Mouse (Mus musculus) layer of hippocampus, postnatal 25 days (tissue): ENCODE data around the gene Tnfsf14. TPM values are rescaled to one million over a fixed set of nuclear protein-coding genes. Genes with fewer than 3 reads are reported as not detected.

ENCODE experiments used
- DNase-seq, 2 experiments: peaks; one replicate each; pipeline ENCODE4 v3.0.0; 2022; ENCODE audit warnings: mixed read lengths in 2 of 2, low spot score in 1 of 2; ENCODE audit errors: extremely low spot score in 1 of 2
- total RNA-seq, 2 experiments: library from RNA; stranded (reverse); gene quantifications; 2 replicates each; pipeline ENCODE4 v1.2.3; 2021

Tnfsf14 gene
- total RNA-seq, 2 experiments from 2014 or later, result not detected

GRCm38 (mm10) chr17:57207938-57208337 is 14.0 kb upstream of the Tnfsf14 start:
- no peak for DNase-seq

GRCm38 (mm10) chr17:57201841-57202724 is 8.1 kb upstream of the Tnfsf14 start:
- DNase-seq, result no peak

GRCm38 (mm10) chr17:57198252-57198651 is 4.3 kb upstream of the Tnfsf14 start:
- DNase-seq, result no peak

GRCm38 (mm10) chr17:57195326-57196010 is 1.5 kb upstream of the Tnfsf14 start:
- DNase-seq, result no peak

GRCm38 (mm10) chr17:57194771-57195170 is 794 bp upstream of the Tnfsf14 start:
- no peak for DNase-seq

- DNase-seq, result no peak
These were observed 5.3 kb downstream of the Tnfsf14 start for GRCm38 (mm10) chr17:57188510-57189192.

- no peak for DNase-seq
These were observed 8.3 kb downstream of the Tnfsf14 start for GRCm38 (mm10) chr17:57185641-57186040.

GRCm38 (mm10) chr17:57182871-57183270 is 11.1 kb downstream of the Tnfsf14 start:
- DNase-seq, result no peak

- DNase-seq, result no peak
These were observed 13.6 kb downstream of the Tnfsf14 start for GRCm38 (mm10) chr17:57180363-57180762.

GRCm38 (mm10) chr17:57173351-57173750 is 20.6 kb downstream of the Tnfsf14 start:
- DNase-seq, result no peak

GRCm38 (mm10) chr17:57172378-57172777 is 21.6 kb downstream of the Tnfsf14 start:
- no peak for DNase-seq

GRCm38 (mm10) chr17:57170616-57171260 is 23.2 kb downstream of the Tnfsf14 start:
- DNase-seq, result no peak

GRCm38 (mm10) chr17:57166800-57167791 is 26.9 kb downstream of the Tnfsf14 start:
- peak; percentile 86 to 99 for DNase-seq

GRCm38 (mm10) chr17:57153787-57154186 is 40.2 kb downstream of the Tnfsf14 start:
- no peak for DNase-seq

- no peak for DNase-seq
These were observed 41.0 kb downstream of the Tnfsf14 start for GRCm38 (mm10) chr17:57153006-57153405.

- DNase-seq, result no peak
These were observed 44.8 kb downstream of the Tnfsf14 start, which contains the start of gene Cd70 for GRCm38 (mm10) chr17:57148994-57149803. Gene Cd70, minus strand, starts transcription at chr17:57149777.

GRCm38 (mm10) chr17:57148343-57148742 is 45.6 kb downstream of the Tnfsf14 start:
- no peak for DNase-seq

- DNase-seq, result no peak
These were observed 48.9 kb downstream of the Tnfsf14 start for GRCm38 (mm10) chr17:57145115-57145514.
